Mouse (Mus musculus) right cerebral cortex, adult 2 months (tissue): ENCODE results near the gene Plxna1.

Experiments
- DNase-seq, 2 experiments: peaks; one replicate each; pipeline ENCODE4 v3.0.0; 2021 to 2022; ENCODE audit warnings: low spot score in 2 of 2

Plxna1 gene

DNA sequence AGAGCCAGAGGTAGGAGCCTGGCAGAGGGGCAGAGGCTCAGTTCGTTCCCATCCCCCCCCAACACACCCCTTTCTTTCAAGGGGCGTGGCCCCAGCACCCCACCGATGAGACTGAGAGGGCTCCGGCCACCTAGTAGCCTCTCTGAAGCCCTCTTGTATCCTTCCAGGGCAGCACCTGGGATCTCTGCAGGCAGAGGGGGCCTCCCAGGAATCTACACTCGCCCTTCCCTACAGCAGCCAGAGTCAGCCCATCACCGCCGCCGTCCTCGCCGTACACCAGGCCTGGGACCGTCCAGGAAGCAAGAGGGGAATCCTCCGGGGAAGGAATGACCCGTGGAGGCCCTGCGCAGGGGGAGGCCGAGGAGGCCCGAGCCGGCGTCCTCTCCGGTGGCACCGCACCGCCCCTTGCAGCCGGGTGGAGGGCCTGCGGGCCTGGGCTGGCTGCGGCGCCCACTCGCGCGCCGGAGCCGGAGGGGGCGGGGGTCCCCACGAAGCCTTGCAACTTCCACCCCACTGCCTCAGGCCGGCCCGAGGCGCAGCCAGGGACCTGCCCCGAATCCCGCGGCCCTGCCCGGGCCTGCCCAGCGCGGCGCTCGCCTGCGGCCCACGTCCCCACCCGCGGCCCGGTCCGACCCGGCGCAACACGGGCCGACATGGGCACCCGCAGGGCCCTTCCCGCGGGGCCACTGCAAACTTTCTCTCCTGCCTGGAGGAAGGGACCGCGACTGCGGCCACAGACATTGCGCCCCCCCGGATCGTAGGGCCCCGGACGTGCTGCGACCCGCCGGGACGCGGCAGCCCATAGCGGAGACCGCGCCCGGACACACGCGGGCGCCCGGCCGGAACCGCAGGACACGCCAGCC, 771 bp downstream of the Plxna1 start:
- no peak for DNase-seq

DNA sequence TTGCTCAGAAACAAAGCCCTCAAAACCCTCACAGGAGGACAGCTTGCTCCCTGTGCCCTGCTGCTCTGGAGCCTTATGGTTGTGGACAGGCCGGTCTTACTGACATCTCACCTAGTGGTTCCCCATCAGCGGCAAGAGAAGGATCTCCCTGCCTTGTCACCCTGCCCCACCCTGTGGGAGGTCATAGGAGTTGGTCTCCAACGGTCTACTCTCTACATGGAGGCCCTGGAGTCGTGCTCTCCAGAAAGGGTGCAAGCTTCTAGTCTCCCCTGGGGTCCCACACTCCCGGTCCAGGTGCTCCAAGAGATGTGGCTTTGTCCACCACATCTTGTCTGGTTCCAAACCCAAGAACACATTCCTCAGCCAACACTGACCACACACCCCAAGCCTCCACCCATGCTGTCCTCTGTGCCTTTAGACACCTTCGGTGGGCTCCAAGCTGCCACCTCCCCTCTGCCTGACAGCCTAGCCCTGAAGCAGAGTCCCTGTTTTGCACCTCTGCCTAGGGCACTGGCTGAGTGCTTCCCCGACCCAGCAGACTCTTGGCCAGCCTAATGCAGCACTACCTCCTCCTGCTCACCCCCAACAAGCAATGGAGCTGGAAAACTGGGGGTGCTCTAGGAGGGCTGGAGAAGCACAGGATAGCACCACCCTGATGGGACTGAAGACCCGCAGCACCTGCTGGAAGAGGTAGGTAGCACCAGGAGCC, 1.6 kb downstream of the Plxna1 start:
- DNase-seq = no peak

DNA sequence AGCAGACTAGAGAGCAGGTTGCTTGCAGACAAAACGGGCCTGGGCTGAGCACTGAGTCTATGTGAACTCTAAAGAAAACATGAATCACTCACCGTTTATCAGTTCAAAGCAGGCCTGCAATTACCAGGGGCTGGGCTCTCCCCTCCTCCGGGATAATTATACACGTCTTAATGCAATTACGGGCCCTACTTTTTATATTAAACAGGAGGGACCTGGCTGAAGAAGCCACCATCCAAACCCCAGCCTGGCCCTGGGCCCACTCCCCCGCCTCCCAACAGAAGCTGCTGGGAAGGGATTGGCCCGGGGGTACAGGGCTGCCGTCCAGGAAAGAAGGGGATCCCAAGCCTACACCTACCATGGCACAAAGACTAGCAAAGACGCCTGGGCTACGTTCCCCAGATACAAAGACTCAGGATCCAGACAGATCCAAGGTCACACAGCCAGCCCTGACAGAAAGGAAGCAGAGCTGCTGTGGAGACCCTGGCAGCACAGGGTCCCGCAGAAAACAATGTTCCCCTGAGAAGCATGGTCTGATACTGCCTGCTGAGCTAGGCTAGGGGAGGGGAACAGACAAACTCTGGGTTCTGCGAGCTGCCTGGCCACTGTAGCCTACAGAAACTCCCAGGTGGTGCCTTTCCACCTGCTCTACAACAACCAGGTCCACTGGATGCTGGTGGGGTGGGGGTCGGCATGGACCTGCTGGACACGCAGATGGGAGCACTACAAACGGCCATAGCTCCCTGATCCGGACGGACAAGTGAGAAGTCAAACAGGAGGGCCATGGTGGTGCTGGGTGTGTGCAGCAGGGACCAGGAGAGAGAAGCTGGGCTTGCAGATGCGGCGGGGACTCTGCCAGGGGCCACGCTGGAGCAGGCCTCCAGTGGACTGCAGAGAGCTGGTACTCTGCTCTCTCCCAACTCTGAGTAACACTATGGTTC, 2.4 kb downstream of the Plxna1 start:
- no peak for DNase-seq

DNA sequence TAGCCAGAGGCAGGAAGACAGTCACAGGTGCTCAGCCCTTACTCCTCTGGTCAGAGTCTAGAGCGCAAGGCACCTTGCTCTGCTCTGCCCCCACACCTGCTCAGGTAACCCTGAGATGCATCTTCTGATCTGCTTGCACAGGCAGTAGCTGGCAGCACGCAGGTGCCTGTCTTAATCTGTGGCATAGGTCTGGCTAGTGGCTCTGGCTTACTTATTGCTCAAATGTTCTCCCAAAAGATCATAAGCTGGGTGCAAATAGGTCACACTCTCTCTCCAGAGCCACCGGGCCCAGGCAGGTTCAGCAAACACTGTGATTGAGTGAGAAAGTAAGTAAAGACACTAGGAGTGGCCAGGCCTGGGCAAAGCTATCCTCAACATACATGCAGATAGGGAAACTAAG, 3.2 kb downstream of the Plxna1 start:
- DNase-seq = no peak

DNA sequence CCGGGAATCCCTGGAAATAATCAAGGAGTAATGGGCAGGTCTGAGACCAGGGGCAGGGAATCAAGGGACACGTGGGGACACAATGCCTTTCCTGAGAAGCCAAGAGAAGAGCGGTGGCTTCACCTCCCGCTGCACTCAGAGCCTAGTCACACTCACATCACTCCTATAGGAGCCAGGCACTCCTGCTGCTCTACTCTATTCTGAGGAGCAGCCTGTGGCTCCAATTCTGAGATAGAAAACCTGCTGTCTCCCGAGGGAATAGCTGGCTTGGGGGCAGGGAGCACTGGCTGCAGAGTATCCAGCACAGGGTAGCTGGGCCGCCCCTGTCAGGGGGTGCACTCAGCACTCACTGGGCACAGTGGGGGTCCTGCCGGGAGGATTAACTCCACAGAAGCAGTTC, 6.8 kb downstream of the Plxna1 start:
- no peak for DNase-seq

DNA sequence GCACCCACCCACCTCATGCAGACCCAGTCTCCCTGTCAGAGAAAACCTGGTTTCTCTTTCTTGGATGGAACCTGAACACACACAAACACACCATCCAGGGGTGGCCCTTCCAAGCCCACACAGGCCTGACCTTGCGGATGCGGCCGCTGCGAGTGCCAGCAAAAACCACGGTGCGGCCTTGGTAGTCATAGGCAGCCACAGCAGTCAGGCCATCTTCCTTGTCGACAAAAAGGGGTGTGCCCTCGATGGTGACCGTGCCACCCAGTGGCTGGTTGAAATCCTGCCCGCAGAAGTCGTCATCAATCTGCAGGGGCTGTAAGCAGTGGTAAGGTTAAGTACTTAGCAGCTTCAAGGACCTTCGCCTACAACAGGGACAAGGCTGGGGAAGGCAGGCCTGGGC, 7.7 kb downstream of the Plxna1 start:
- DNase-seq = no peak

DNA sequence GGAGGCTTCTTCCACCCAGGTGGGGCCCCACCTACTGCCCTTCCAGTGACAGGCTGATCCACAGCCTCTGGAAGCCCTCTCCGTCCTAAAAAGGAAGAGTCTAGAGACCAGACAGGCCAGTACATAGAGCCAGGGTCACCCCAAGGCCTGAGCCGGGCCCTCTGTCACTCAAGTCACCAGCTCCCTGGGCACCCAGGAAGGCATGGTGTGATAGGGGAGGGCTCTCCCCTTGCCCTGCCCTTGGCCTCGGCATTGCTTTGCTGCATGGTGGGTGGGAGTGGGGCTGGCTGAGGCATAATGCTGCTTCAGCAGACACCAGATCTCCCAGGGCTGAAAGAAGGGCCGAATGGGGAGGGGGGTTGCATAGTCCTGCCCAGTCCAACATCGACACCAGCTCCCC, 8.3 kb downstream of the Plxna1 start:
- no peak for DNase-seq

DNA sequence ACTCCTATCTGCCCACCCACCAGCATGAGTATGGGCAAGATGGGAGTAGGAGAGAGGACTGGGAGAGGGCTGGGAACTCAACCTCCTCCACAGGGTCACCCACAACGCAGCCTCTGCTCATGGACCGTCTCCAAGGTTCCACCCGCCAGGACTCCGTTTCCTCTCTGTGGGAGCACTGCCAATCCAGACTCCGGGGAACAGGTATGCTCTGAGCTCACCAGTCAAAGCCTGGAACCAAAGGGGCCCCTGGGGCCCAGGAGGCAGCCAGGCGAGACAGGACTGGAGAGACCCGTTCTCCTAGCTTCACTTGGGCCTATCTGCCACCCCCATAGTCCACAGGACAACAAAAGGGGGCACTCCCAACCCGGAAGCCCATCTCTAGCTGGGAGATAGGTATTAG, 9.3 kb downstream of the Plxna1 start:
- no peak for DNase-seq

DNA sequence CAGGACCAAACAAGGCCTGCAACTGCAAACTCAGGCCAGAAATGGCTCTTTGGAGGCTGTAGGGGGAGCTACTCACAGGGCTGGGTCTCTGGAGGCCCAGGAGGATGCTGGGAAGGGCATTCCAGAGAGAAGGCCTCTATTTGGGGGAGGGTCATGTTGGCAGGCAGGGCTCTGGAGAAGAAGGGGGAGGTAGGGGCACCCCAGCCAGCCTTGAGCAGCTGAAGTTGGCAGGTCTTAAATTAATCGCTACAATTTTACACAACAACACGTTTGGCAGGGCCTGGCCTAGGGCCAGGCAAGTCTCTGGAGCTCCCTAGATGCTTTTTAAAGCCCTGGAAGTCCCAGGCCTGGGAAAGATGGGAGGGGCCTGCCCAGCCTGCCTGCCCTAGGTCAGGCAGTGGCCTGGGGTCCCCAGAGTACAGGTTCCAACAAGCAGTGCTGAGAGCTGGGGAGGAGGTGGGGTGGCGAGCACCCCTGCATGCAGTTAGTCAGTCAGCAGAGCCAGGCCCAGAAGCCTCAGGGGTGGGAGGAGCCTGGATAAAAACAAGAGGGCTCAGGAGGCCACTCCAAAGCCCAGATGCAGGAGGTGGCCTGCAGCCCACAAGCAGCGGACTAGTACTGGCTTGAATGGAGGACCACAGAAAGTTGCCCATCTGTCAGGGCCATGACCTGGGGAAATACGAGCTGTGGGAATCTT, 10.8 kb downstream of the Plxna1 start:
- DNase-seq = no peak

DNA sequence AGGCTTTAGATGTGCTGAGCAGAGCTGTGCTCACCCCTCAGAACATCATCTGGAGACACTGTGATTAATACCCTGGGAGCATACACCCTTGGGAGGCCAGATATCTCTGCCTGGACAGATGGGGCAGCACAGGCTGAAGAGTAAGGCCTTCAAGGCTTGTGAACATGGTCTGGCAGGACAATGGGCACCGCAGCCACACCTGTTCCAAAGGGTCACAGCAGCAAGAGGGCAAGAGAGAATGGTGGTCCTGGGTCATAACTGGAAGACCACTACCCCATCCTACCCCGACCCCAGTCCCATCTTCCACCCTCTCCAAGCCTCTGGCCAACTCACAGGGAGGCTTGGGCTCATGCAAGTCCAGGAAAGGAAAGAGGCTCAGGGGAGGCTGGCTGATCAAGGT, 11.9 kb downstream of the Plxna1 start:
- no peak for DNase-seq

DNA sequence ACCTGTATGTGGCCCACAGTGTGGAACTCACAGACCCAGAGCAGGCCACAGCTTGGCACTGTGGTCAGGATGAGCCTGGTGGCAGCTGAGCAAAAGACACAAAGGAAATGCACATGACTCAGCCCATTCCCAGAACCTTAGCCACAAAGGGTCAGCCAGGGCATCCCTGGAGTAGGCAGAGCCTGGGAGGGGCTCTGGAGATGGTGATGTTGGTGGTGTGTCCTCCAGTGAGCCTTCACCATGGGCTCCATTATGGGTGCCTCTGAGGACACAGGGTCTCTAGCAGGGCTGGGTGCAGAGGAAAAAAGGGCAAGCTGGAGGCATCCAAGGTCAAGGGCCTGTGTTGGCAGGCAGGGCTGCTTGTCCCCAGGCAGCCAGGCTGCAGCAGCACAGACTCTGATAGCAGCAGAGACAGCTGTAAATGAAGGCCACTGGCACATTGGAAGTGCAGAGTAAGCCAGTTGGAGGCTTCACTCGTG, 12.3 kb downstream of the Plxna1 start:
- DNase-seq = no peak

DNA sequence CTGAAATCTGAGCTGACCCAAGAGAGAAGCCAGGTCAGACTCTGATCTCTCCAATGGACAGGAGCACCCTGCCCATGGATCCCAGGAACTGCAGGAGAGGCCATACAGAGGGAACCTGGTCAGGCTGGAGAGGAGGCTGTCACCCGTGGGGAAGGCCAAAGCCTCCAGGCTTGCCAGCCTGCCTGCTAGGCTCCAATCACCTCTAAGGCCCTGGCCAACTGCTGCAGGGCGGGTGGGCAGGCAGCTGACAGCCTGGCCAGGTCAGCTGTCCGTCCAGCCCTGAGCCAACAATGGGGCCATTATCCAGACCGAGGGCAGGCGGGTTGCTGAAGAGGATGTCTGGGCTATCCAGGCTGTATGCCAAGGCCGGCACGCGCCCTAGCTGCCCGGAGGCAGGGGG, 14.1 kb downstream of the Plxna1 start:
- DNase-seq = no peak

DNA sequence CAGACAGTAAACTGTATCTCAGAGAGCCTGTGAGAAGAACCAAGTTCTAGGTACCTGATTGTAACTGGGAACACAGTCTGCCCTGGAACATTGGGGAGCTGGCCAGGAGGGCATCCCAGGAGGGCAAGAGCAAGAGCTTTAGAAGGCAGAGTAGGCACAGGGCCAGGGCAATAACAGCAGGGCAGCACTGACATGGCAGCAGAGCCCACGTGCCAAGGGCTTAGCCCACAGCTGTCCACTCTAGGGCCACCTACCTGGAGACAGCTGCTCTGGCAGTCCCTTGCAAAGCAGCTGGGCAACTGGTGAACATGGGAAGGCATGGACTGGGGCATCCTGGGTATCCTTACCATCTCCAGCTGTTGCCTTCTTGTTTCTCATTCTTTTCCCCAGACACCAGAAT, 14.6 kb downstream of the Plxna1 start:
- no peak for DNase-seq

DNA sequence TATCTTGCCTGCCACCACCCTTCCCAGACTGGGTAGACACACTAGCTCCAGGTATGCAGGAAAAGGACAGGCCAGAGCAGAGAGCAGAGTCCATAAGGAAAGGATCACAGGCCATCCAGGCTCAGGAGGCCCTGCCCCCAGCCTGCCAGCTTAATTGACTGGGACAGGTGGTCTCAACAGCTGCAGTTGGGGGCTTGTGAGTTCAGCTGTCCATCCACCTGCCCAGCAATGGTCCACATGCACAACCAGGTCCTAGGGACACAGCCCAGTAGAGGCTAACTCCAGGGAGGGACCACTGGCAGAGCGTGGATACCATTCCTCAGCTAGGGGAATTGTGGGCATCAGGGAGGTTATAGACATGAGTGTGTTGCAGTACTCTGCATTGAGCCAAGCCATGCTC, 16.6 kb downstream of the Plxna1 start:
- DNase-seq = no peak

DNA sequence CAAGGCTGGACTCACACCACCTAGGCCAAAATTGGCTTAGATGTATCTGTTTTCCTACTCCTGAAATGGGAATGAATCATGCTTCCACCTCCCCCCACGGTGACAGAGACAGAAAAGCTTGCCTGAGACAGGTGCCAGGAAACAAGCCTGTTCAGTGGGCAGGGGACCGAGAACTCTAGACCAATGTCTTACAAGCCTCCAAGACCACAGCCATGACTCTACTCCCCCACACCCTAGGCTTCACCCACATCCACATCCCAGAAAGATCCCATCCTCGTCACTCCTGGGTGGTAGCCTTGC, 17.0 kb downstream of the Plxna1 start:
- peak in 1 of 2 experiments; percentile 48 for DNase-seq

DNA sequence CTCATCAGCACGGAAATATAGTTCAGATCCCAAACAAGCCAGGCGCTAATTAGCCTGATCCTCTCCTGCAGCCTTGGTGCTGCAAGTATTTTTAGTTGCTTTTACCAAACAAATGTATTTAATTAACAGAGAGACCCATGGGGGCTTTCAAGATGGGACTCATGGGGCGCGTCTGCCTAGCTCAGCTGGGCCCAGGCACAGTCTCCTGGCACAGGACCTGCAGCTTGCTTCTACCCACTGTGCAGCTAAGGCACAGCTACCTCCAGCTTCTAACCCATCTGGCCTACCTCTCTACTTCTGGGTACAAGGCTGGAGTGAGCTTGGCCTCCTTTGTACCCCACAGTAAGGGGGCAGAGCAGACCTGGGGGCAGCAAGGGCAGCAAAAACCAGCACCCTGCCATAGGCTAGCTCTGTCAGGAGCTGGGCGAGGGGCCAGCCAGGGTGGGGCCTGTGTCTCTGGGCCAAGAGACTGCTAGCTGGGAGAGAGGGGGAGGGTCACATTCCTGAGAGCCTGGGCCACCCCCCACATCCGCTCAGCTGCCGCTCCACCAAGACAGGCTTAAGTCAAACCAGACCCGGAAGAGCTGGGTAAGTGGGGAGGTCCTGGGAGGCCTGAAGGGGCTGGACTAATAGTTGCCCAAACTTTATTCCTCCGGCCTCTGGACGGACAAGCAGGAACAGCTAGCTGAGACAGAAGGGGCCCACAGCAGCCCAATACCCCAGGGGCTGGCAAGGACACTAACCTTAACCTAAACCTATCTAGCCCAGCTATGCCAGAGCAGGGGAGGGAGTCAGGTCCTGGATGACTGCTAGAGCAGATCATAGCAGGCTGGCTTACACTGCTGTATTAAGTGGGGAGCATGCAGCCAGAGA, 17.6 kb downstream of the Plxna1 start:
- DNase-seq = no peak

DNA sequence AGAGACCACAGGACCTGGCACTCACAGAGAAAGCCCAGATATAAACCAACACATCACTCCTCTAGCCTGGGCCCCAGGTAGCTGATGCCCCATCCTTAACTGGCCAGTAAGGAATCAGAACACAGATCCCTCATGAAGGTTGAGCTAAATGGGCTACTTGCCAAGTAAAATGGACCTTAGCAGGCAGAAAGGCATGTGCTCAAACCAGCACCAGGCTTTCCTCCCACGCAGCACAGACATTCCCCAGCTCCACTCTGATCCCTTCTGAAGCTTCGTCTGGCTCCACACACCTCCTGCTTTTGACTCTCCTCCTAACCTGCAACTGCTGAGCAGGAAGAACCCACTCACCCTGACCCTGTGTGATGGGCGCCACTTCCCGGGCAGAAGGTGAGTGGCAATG, 20.4 kb downstream of the Plxna1 start:
- no peak for DNase-seq

DNA sequence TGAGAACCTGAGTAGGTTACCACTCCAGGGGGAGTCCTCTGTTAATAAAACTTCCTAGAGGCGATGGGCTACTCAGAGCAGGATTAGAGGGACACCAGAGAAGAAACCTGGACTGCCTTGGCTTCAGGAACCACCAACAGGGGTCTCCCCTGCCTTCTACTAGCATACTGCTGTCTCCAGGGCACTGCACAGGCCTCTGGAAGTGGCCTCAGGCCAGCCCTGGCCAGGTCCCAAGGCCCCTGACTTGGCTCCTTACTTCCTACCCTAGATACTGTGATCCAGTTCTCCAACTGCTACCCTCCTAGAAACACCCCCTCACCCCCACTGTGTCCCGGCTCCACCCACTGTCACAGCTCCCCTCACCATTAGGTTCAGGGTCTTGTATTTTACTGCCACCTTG, 23.0 kb downstream of the Plxna1 start:
- no peak for DNase-seq

DNA sequence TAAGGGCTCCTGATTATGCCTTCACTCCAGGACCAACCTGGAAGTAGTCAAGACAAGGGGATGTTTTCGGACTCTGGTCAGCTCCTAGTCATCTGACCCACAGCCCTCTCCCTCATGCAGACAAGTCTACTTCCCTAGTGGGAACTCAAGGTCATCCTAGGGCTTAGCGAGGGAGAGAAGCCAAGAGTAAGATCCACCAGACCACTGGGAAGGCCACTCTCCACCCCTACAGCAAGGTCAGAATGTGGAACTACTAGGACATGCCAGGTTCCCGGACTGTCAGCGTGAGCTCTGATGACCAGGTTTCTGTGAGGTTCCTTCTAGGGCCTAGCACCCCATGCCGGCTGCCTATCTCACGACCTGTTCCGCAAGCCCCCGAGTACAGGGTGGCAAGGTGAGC, 23.7 kb downstream of the Plxna1 start:
- DNase-seq = no peak

DNA sequence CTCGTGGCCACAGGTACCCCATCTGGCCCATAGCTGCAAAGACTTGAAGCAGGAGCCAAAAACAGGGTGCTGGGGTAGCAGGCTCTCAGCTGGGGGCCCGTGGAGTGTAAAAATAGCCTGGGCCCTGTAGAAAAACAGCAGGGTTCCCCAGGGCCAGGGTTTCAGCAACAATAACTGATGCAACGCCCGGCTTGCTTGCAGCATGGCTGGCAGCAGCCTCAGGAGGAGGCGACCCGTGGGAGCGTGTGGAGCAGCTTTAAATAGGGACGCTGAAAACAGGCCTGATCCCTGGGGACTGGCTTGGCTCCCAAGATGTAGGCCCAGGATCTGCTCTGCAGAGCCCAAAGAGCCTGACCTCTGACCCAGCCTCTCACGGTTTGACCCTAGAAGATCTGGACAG, 24.8 kb downstream of the Plxna1 start:
- DNase-seq = no peak
